Mouse (Mus musculus) E14TG2a.4 (cell line): Measurements from ENCODE around the gene Tmem72.

Source experiments
- H3K27me3 ChIP-seq: 2 replicates; pipeline ENCODE4 v1.6.1; 2014; ENCODE audit warnings: low read length, control low read depth; ENCODE audit not compliant: insufficient read depth
- H3K36me3 ChIP-seq: 2 replicates; pipeline ENCODE4 v1.6.1; 2014; ENCODE audit warnings: low read length, control low read depth; ENCODE audit not compliant: insufficient read depth
- H3K4me1 ChIP-seq: replicated peaks from 2 replicates; pipeline ENCODE4 v1.6.1; 2014; ENCODE audit warnings: low read depth, low read length, control low read depth
- H3K4me3 ChIP-seq: replicated peaks from 2 replicates; pipeline ENCODE4 v1.5.1; 2014; ENCODE audit warnings: mild to moderate bottlenecking, low read length
- H3K9me3 ChIP-seq: 2 replicates; pipeline ENCODE4 v1.6.1; 2014; ENCODE audit warnings: low read length, control low read depth
- CTCF ChIP-seq: conservative IDR thresholded peaks from 2 replicates; pipeline ENCODE4 v1.5.1; 2014; ENCODE audit warnings: low read length
- NANOG ChIP-seq: IDR thresholded peaks from 2 replicates; pipeline ENCODE4 v1.6.1; 2014; ENCODE audit warnings: borderline replicate concordance, low read length, mixed read lengths
- POU5F1 ChIP-seq: IDR thresholded peaks from 2 replicates; pipeline ENCODE4 v1.6.1; 2014; ENCODE audit warnings: low read length, borderline replicate concordance

Tmem72 gene

GRCm38 (mm10) chr6:116700821-116701220, 15.9 kb downstream of the Tmem72 start:
- H3K4me3 ChIP-seq, result no peak overlapping the region
- no peaks in the 10 kb centered on the region for H3K4me1 ChIP-seq
- H3K36me3 ChIP-seq, result no peaks in the 10 kb centered on the region
- no peak for TF ChIP-seq NANOG
- no peak for TF ChIP-seq POU5F1
- no peaks in the 10 kb centered on the region for H3K27me3 ChIP-seq
- H3K9me3 ChIP-seq, result no peaks in the 10 kb centered on the region

GRCm38 (mm10) chr6:116697896-116698425, 18.8 kb downstream of the Tmem72 start:
- Histone ChIP-seq H3K9me3 (no peaks in the 10 kb centered on the region), H3K27me3 (no peaks in the 10 kb centered on the region), H3K4me1 (no peaks in the 10 kb centered on the region), H3K36me3 (no peaks in the 10 kb centered on the region), H3K4me3 (no peak overlapping the region)
- no peak for TF ChIP-seq CTCF
- no peak for TF ChIP-seq POU5F1
- no peak for TF ChIP-seq NANOG

- no peaks in the 10 kb centered on the region for H3K27me3 ChIP-seq
- no peaks in the 10 kb centered on the region for H3K9me3 ChIP-seq
- no peaks in the 10 kb centered on the region for H3K4me1 ChIP-seq
- H3K36me3 ChIP-seq, result no peaks in the 10 kb centered on the region
- no peak for TF ChIP-seq POU5F1
- peak; percentile 55 for TF ChIP-seq CTCF
- no peak overlapping the region for H3K4me3 ChIP-seq
Observed at GRCm38 (mm10) chr6:116697413-116697812, 19.3 kb downstream of the Tmem72 start.

- no peak overlapping the region for H3K4me3 ChIP-seq
- no peaks in the 10 kb centered on the region for H3K36me3 ChIP-seq
- TF ChIP-seq CTCF (no peak), POU5F1 (no peak), NANOG (no peak)
- no peaks in the 10 kb centered on the region for H3K27me3 ChIP-seq
- no peaks in the 10 kb centered on the region for H3K9me3 ChIP-seq
- H3K4me1 ChIP-seq, result no peaks in the 10 kb centered on the region
Observed at GRCm38 (mm10) chr6:116694346-116694745, 22.4 kb downstream of the Tmem72 start.

- Histone ChIP-seq H3K9me3 (no peaks in the 10 kb centered on the region), H3K27me3 (no peaks in the 10 kb centered on the region), H3K4me1 (no peaks in the 10 kb centered on the region), H3K36me3 (no peaks in the 10 kb centered on the region), H3K4me3 (no peak overlapping the region)
- TF ChIP-seq POU5F1 (no peak), CTCF (no peak), NANOG (no peak)
Observed at GRCm38 (mm10) chr6:116693639-116694038, 23.1 kb downstream of the Tmem72 start.

GRCm38 (mm10) chr6:116682317-116682716, 34.4 kb downstream of the Tmem72 start:
- H3K27me3 ChIP-seq, result peaks cover 3% of the 10 kb centered on the region; the same call in 1 of the 2 replicates
- no peak overlapping the region for H3K4me3 ChIP-seq
- no peaks in the 10 kb centered on the region for H3K36me3 ChIP-seq
- no peak for TF ChIP-seq CTCF
- no peak for TF ChIP-seq NANOG
- no peak for TF ChIP-seq POU5F1
- no peaks in the 10 kb centered on the region for H3K9me3 ChIP-seq
- peaks cover 11% of the 10 kb centered on the region for H3K4me1 ChIP-seq

- Histone ChIP-seq H3K9me3 (no peaks in the 10 kb centered on the region), H3K4me3 (no peak overlapping the region), H3K36me3 (no peaks in the 10 kb centered on the region), H3K4me1 (peaks cover 26% of the 10 kb centered on the region), H3K27me3 (peaks cover 15% of the 10 kb centered on the region)
- no peak for TF ChIP-seq NANOG
- no peak for TF ChIP-seq POU5F1
- TF ChIP-seq CTCF, result no peak
Observed at GRCm38 (mm10) chr6:116679563-116680288, 37.0 kb downstream of the Tmem72 start.

GRCm38 (mm10) chr6:116677321-116677720, 39.4 kb downstream of the Tmem72 start:
- Histone ChIP-seq H3K9me3 (no peaks in the 10 kb centered on the region), H3K4me3 (no peak overlapping the region), H3K4me1 (peaks cover 40% of the 10 kb centered on the region), H3K27me3 (peaks cover 39% of the 10 kb centered on the region), H3K36me3 (no peaks in the 10 kb centered on the region)
- TF ChIP-seq POU5F1, result no peak
- no peak for TF ChIP-seq CTCF
- no peak for TF ChIP-seq NANOG

GRCm38 (mm10) chr6:116676355-116676913, 40.3 kb downstream of the Tmem72 start:
- Histone ChIP-seq H3K27me3 (peaks cover 47% of the 10 kb centered on the region), H3K4me3 (no peak overlapping the region), H3K4me1 (peaks cover 40% of the 10 kb centered on the region), H3K36me3 (no peaks in the 10 kb centered on the region), H3K9me3 (no peaks in the 10 kb centered on the region)
- TF ChIP-seq NANOG, result no peak
- TF ChIP-seq POU5F1, result no peak
- TF ChIP-seq CTCF, result no peak
